Mouse (Mus musculus) limb, embryonic 13.5 days (tissue): ENCODE results near the gene Uqcc1. TPM values are rescaled to one million over a fixed set of nuclear protein-coding genes. Genes with fewer than 3 reads are reported as not detected.
"Not testable (repeated sequence)": the region's sequence is repeated elsewhere in the genome, so short reads cannot be mapped to it uniquely, and the experiment has no call there.

ENCODE experiments used
- ATAC-seq: fragments of 200-750 bp; cut with Nextera tagmentation; 2 replicates; pipeline ENCODE4 v1.8.0; 2017; ENCODE audit warnings: low read depth, moderate number of reproducible peaks, moderate TSS enrichment; ENCODE audit not compliant: low FRiP score
- H3K27ac ChIP-seq: fragments of 300-500 bp; sonication (generic); 2 replicates; pipeline ENCODE4 v1.5.1; 2015; ENCODE audit warnings: inconsistent platforms, mild to moderate bottlenecking, moderate library complexity
- H3K27me3 ChIP-seq: fragments of 300-500 bp; sonication (generic); 2 replicates; pipeline ENCODE4 v1.6.1; 2015; ENCODE audit warnings: mild to moderate bottlenecking, inconsistent platforms
- H3K36me3 ChIP-seq: fragments of 300-500 bp; sonication (generic); 2 replicates; pipeline ENCODE4 v1.6.1; 2015; ENCODE audit warnings: inconsistent platforms, mild to moderate bottlenecking, moderate library complexity
- H3K4me1 ChIP-seq: fragments of 300-500 bp; sonication (generic); 2 replicates; pipeline ENCODE4 v1.6.1; 2015; ENCODE audit warnings: inconsistent platforms
- H3K4me2 ChIP-seq: fragments of 300-500 bp; sonication (generic); replicated peaks from 2 replicates; pipeline ENCODE4 v1.6.1; 2015; ENCODE audit warnings: inconsistent platforms, mild to moderate bottlenecking, moderate library complexity
- H3K4me3 ChIP-seq: fragments of 300-500 bp; sonication (generic); 2 replicates; pipeline ENCODE4 v1.5.1; 2015; ENCODE audit warnings: moderate library complexity, mild to moderate bottlenecking, inconsistent platforms
- H3K9ac ChIP-seq: fragments of 300-500 bp; sonication (generic); 2 replicates; pipeline ENCODE4 v1.6.1; 2015; ENCODE audit warnings: mild to moderate bottlenecking, inconsistent platforms
- H3K9me3 ChIP-seq: fragments of 300-500 bp; sonication (generic); 2 replicates; pipeline ENCODE4 v1.6.1; 2016; ENCODE audit warnings: inconsistent platforms
- WGBS: fragments of 180-500 bp; shearing (Covaris S2); methylation state at CpG from one replicate; pipeline ENCODE4 v1.1.7; 2015; 5-methylcytosine and 5-hydroxymethylcytosine counted together
- polyA plus RNA-seq: library from polyadenylated mRNA; unstranded; fragments of >200 nt; fragmentation: Nextera tagmentation; extraction: Ambion mirVana; gene quantifications from 2 replicates; pipeline ENCODE4 v1.2.1, GENCODE M21; 2015

Gene Uqcc1
- polyA plus RNA-seq, 1 experiment from 2014 or later: 66.9 TPM

- 84% methylated on average over 4 of the region's 4 CpGs for WGBS
- no peak overlapping the region for H3K4me3 ChIP-seq
- H3K9ac ChIP-seq: no peak overlapping the region
- H3K36me3 ChIP-seq: no peaks in the 10 kb centered on the region
- H3K4me2 ChIP-seq: no peak overlapping the region
- ATAC-seq: no peak
- no peak overlapping the region for H3K27ac ChIP-seq
- peaks cover 11% of the 10 kb centered on the region for H3K27me3 ChIP-seq
- H3K9me3 ChIP-seq: no peaks in the 10 kb centered on the region
- no peaks in the 10 kb centered on the region for H3K4me1 ChIP-seq
Measured at GRCm38 (mm10) chr2:155838961-155839360, 91.1 kb downstream of the Uqcc1 start.

DNA sequence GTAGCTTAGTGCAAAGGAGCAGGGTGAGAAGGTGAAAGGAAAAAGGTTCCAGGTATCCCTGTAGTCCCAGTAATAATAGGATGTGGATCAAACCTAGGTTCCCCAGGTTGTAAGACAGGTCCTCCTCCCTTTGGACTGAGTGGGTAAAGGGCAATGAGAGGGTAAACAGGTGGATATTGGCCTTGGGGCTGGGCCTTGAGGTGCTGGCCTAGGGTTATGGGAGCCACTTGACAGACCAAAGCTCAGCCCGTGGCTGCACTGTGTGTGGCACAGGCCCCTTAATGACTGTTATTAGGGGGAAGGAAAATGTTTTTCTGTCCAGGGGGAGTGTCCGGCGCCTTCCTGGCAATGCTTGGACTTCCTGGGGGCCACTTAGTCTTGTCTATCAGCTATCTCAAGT is 92.1 kb downstream of the Uqcc1 start:
- H3K27me3 ChIP-seq: peaks cover 14% of the 10 kb centered on the region
- no peaks in the 10 kb centered on the region for H3K9me3 ChIP-seq
- H3K4me2 ChIP-seq: no peak overlapping the region
- no peak overlapping the region for H3K9ac ChIP-seq
- H3K4me3 ChIP-seq: no peak overlapping the region
- no peak overlapping the region for H3K27ac ChIP-seq
- H3K4me1 ChIP-seq: no peaks in the 10 kb centered on the region
- H3K36me3 ChIP-seq: no peaks in the 10 kb centered on the region
- 64% methylated on average over 3 of the region's 3 CpGs for WGBS
- ATAC-seq: no peak

DNA sequence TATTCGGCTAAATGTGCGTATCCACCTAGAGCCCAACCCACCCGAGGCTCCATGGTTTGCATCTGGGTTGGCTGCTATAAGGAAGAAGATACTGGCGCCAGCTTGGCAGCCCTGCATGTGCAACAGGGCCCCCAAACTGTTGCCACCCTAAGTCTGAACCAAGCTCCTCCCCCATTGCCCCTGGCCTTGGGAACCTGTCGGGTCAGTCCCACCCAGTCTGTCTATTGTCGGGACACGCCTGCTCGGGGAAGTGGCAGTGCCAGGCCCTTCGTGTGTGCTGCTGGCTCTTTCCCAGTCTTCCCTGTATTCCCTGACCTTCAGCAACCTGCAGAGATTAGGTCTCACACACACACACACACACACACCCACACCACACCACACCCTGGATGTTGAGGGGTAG is 95.4 kb downstream of the Uqcc1 start, which contains the start of gene Fam83c:
Gene Fam83c, minus strand, starts transcription at position 123 of the 400 bp plus-strand sequence.
- ATAC-seq: no peak
- WGBS: 61% methylated on average over 9 of the region's 9 CpGs

GRCm38 (mm10) chr2:155832087-155832486 is 98.0 kb downstream of the Uqcc1 start:
- WGBS: 63% methylated on average over 1 of the region's 1 CpGs
- not testable (repeated sequence) for H3K4me3 ChIP-seq, H3K9me3 ChIP-seq, H3K36me3 ChIP-seq, H3K27ac ChIP-seq, H3K9ac ChIP-seq, ATAC-seq, H3K4me2 ChIP-seq, H3K4me1 ChIP-seq
- peaks cover 14% of the 10 kb centered on the region for H3K27me3 ChIP-seq

More for the DNA sequence above, 95.4 kb downstream of the Uqcc1 start, which contains the start of gene Fam83c:
- Histone ChIP-seq H3K4me2 (0 out of 2 replicates have a peak within 1 kb of the TSS, but pooled peaks have one; percentile 19), H3K9ac (peak within 1 kb of the TSS; percentile 35; the same call in 1 of the 2 replicates), H3K27me3 (peaks cover 14% of the 10 kb centered on the region), H3K27ac (no peak within 1 kb of the TSS), H3K4me3 (no peak within 1 kb of the TSS), H3K9me3 (no peaks in the 10 kb centered on the region), H3K4me1 (no peaks in the 10 kb centered on the region), H3K36me3 (no peaks in the 10 kb centered on the region)

DNA sequence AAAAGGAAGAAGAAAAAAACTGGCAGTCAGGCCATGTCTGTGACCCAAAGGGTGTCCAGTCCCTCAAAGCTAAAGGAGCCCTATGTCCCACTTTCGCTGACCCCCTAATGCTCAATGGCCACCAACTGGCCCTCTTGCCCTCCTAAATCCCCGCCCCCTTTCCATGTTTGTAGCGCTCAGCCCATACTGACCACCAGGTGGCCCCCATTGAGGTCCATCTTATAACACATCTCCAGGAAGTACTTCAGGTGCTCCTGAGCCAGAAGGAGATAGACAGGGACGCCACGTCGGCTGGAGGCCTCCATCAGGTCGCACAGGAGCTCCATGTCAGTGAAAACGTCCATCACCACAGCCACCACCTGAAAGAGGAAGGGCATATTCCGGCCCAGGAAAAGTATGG is 98.8 kb downstream of the Uqcc1 start:
- 60% methylated on average over 9 of the region's 9 CpGs for WGBS
- no peak overlapping the region for H3K4me2 ChIP-seq

GRCm38 (mm10) chr2:155830841-155831240 is 99.3 kb downstream of the Uqcc1 start:
- Histone ChIP-seq H3K4me2 (no peak overlapping the region), H3K9me3 (no peaks in the 10 kb centered on the region), H3K27me3 (peaks cover 14% of the 10 kb centered on the region), H3K27ac (no peak overlapping the region), H3K36me3 (no peaks in the 10 kb centered on the region), H3K4me3 (no peak overlapping the region), H3K9ac (no peak overlapping the region), H3K4me1 (peaks cover 11% of the 10 kb centered on the region)
- WGBS: 87% methylated on average over 8 of the region's 8 CpGs
- no peak for ATAC-seq

More for the DNA sequence above, 98.8 kb downstream of the Uqcc1 start:
- no peak for ATAC-seq
- H3K4me1 ChIP-seq: peaks cover 11% of the 10 kb centered on the region
- no peaks in the 10 kb centered on the region for H3K36me3 ChIP-seq
- H3K27me3 ChIP-seq: peaks cover 14% of the 10 kb centered on the region
- H3K9ac ChIP-seq: no peak overlapping the region
- H3K27ac ChIP-seq: no peak overlapping the region
- no peak overlapping the region for H3K4me3 ChIP-seq
- no peaks in the 10 kb centered on the region for H3K9me3 ChIP-seq

DNA sequence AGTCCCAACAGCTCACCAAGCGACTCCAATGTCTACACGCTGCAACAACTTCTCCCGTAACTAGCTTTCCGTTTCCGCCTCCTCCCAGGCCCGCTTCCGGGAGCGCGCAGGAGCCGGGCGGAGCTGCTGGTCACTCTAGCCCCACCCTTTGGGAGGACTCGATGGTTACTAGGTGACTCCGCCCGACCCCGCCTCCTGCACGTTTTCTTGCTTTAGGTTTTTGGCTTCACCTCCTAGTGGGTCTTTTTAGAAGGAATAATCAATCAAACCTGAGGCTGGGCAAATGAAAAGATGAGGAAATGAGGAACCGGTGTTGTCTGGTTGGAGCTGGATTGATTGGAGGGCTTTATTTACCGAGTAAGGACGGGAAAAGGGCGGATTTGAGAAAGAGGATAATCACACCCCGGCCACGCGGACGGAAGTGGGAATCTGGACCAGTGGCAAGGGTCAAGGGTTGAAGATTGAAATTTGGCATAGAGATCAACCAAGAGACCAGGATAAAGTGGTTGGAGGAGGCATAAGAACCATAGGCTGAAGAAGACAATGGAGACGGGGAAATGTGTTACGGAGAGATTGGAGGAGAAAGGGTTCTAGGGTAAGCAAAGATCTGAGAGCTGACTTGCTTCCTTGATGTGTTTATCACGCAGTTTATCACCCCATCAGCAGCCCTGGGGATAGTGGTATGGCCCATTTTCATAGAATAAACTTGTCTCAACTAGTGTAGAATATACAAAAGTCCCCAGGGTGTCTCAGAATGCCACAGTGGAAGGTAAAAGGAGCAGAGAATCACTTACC is 103.3 kb downstream of the Uqcc1 start, which contains the start of gene Eif6:
Gene Eif6, minus strand, starts transcription at position 296 of the 795 bp plus-strand sequence.
- ATAC-seq: peak; percentile 94
- Histone ChIP-seq H3K9me3 (no peaks in the 10 kb centered on the region), H3K27me3 (no peaks in the 10 kb centered on the region), H3K27ac (peak within 1 kb of the TSS; percentile 84), H3K36me3 (peaks cover 22% of the 10 kb centered on the region), H3K9ac (peak within 1 kb of the TSS; percentile 93), H3K4me3 (peak within 1 kb of the TSS; percentile 99), H3K4me1 (peaks cover 20% of the 10 kb centered on the region), H3K4me2 (peak within 1 kb of the TSS; percentile 94)
- 3% methylated on average over 27 of the region's 27 CpGs for WGBS

DNA sequence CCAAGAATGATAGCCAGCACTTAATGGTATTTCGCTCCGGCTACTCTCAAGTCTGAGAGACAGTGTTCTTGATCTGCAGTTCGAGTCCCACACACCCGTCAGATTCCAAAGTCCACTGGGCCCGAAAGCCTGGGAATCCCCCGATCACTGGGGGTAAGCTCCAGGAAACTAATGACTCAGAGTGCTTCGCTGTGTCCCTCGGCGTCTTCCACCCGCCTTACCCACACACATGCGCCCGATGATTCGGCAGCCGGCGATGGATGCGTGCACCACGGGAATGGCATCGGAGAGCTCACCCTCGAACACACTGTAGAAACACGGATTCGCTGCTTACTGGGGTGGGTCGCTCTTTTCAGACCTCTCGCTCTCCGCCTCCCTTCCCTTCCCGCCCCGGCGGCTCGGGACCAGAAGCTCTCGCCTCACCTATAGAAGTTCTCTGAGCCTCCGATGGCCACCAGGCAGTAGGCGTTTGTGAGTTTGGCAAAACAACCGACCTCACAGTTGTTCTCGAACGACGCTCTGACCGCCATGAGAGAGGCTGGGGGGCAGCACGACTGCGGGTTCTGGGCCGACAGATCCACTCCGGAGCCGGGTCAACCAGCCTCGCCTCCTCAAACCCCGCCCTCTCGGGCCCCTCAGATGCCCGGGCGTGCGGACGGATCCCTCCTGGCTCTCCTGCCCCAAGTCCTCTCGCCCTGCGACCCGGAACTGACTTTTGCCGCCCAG is 104.0 kb downstream of the Uqcc1 start:
- ATAC-seq: no peak
- H3K4me2 ChIP-seq: peak overlapping the region; percentile 94
- 2% methylated on average over 52 of the region's 52 CpGs for WGBS
- peak overlapping the region; percentile 93 for H3K9ac ChIP-seq
- H3K27ac ChIP-seq: peak overlapping the region; percentile 84
- peaks cover 20% of the 10 kb centered on the region for H3K4me1 ChIP-seq
- H3K27me3 ChIP-seq: no peaks in the 10 kb centered on the region
- H3K9me3 ChIP-seq: no peaks in the 10 kb centered on the region
- H3K4me3 ChIP-seq: peak overlapping the region; percentile 99
- H3K36me3 ChIP-seq: peaks cover 29% of the 10 kb centered on the region

GRCm38 (mm10) chr2:155823722-155824121 is 106.4 kb downstream of the Uqcc1 start:
- H3K36me3 ChIP-seq: peaks cover 44% of the 10 kb centered on the region
- WGBS: 94% methylated on average over 8 of the region's 8 CpGs

GRCm38 (mm10) chr2:155820779-155821178 is 109.3 kb downstream of the Uqcc1 start:
- Histone ChIP-seq H3K4me1 (peaks cover 26% of the 10 kb centered on the region), H3K4me2 (no peak overlapping the region), H3K27me3 (no peaks in the 10 kb centered on the region), H3K27ac (no peak overlapping the region), H3K4me3 (no peak overlapping the region), H3K9me3 (no peaks in the 10 kb centered on the region), H3K9ac (no peak overlapping the region), H3K36me3 (peaks cover 44% of the 10 kb centered on the region)
- no peak for ATAC-seq
- 89% methylated on average over 5 of the region's 5 CpGs for WGBS

More at GRCm38 (mm10) chr2:155823722-155824121, 106.4 kb downstream of the Uqcc1 start:
- no peaks in the 10 kb centered on the region for H3K27me3 ChIP-seq
- no peaks in the 10 kb centered on the region for H3K9me3 ChIP-seq
- no peak overlapping the region for H3K4me3 ChIP-seq
- peaks cover 26% of the 10 kb centered on the region for H3K4me1 ChIP-seq
- no peak overlapping the region for H3K4me2 ChIP-seq
- no peak overlapping the region for H3K9ac ChIP-seq
- no peak overlapping the region for H3K27ac ChIP-seq
- no peak for ATAC-seq

DNA sequence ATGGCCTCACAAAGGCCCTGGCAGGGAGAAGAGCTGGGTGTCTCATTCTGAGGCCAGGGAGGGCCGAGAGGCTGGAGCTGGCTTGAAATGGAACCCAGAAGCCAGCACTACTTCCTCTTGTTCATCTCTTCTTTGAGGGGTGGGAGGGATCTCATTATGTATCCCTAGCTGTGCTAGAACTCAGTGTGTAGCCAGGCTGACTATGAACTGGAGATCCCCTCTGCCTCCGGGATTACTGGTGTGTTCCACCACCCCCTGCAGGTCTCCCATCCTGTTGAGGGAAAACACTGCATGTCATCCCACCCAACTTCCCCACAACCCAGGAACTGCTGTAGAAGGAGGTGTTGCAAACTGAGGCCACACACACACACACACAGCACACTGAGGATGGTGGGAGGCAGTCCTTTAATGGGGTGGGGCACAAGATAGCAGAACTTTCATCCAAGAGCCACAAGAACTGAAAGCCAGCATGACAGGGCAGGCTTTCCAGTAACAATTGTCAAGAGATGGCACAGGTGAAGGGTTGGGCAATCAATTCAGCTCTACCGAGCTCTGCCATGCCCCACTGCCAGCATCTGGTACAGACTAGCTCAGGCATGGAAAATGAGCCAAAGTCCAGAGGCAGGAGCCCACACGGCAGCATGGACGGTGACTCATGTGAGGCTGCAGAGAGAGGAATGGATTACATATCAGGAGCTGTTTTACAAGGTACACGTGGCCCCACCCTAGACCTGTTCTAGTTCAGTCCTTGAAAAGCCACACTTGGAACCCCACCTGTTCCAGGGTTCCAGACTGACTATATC is 110.5 kb downstream of the Uqcc1 start:
- peaks cover 44% of the 10 kb centered on the region for H3K36me3 ChIP-seq

DNA sequence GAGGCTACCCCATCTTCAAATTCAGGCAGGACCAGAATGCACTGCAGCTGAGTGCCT is 110.9 kb downstream of the Uqcc1 start, which contains the start of gene BC029722:
Gene BC029722, minus strand, starts transcription at position 35 of the 57 bp plus-strand sequence.
- Histone ChIP-seq H3K4me3 (peak within 1 kb of the TSS; percentile 73), H3K4me1 (peaks cover 30% of the 10 kb centered on the region), H3K27me3 (no peaks in the 10 kb centered on the region), H3K4me2 (peak within 1 kb of the TSS; percentile 93), H3K9me3 (no peaks in the 10 kb centered on the region), H3K27ac (peak within 1 kb of the TSS; percentile 69), H3K36me3 (peaks cover 44% of the 10 kb centered on the region), H3K9ac (peak within 1 kb of the TSS; percentile 89)
- ATAC-seq: no peak

More for the DNA sequence above, 110.5 kb downstream of the Uqcc1 start:
- Histone ChIP-seq H3K4me3 (peak overlapping the region; percentile 73), H3K9me3 (no peaks in the 10 kb centered on the region), H3K9ac (peak overlapping the region; percentile 14; the same call in 1 of the 2 replicates), H3K4me1 (peaks cover 27% of the 10 kb centered on the region), H3K4me2 (peak overlapping the region; percentile 93), H3K27ac (peak overlapping the region; percentile 45; the same call in 1 of the 2 replicates), H3K27me3 (no peaks in the 10 kb centered on the region)
- ATAC-seq: peak; percentile 9; the same call in 1 of the 2 replicates
- 65% methylated on average over 6 of the region's 6 CpGs for WGBS
